Mouse (Mus musculus): ENCODE measurements at regions not wholly inside any gene's neighbourhood (a gene's known extent, or its start where the extent isn't known, plus 50 kb on each side); places are given as distances from the start of the nearest gene placed in this dataset.

DNA sequence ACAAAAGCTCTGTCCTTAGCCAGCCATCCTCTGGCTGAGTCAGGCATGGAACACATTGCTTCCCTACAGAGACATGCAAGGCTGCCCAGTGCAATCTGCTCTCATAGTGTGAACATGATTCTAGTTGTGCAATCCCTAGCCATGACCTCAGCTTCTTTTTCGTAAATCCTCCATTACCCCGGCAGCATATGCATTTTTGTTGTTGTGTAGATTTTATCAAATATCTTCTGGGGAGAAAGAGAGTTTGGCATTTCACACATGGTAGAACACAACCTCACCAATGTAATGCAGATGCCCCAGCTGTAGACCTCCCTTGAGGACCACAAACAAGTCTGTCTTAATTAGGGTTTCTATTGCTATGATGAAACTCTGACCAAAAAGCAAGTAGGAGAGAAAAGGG lies 168.6 kb downstream of the Rpl10-ps3 start:
- no peak overlapping the region for H3K4me2 ChIP-seq (replicated peaks; ENCODE audit: low read depth, low read length)
- ATAC-seq (no peak), DNase-seq (ENCODE audit: low spot score) (no peak)
- H3K4me3 ChIP-seq (ENCODE audit: low read depth, low read length), result no peak overlapping the region
- WGBS, result 79% methylated on average over 2 of the region's 2 CpGs
- H3K27me3 ChIP-seq (replicated peaks; ENCODE audit: insufficient read depth, low read length), result no peaks in the 10 kb centered on the region
- H3K9me3 ChIP-seq (ENCODE audit: low read length), result no peaks in the 10 kb centered on the region
- TF ChIP-seq CTCF (IDR thresholded peaks at IDR 0.05), result no peak
- TF ChIP-seq EP300 (IDR thresholded peaks at IDR 0.05), result no peak
- H3K4me1 ChIP-seq (ENCODE audit: insufficient read depth, low read depth, low read length), result no peaks in the 10 kb centered on the region
- no peaks in the 10 kb centered on the region for H3K36me3 ChIP-seq (ENCODE audit: insufficient read depth, low read length)
- no peak overlapping the region for H3K27ac ChIP-seq (ENCODE audit: low read length)
- no peak overlapping the region for H3K9ac ChIP-seq (replicated peaks; ENCODE audit: low read depth)

DNA sequence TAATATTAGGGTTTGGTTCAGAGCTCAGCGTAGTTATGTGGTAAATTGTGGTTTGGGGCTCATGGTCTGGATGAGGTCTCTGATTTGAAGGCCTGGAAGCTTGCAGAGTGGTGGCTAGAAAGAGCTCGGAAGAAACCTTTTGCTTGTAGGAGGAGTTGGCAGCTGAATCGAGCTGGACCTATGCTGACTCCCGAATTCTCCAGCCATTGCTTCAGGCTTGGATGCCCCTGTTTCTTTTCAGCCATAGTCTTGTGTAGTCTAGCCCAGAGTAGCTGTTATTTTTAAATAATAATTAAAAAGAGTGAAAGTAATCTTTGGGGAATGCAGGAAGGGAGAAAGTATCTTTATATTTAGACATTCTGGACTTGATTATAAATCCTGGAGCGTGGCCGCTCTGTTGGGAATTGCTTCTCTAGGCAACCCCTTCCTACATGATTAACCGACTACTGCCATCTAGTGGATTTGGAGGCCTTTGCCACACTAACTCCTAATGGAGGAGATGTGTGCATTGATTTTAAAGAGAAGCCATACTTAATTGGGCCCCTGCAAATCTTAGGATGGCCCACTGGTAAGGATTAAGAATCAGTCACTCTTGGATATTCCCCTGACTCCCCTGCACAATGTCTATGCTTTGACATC lies 172.8 kb downstream of the Rpl10-ps3 start:
- DNase-seq (ENCODE audit: low spot score), result peak; percentile 82
- TF ChIP-seq CTCF (IDR thresholded peaks at IDR 0.05) (peak; percentile 82), EP300 (IDR thresholded peaks at IDR 0.05) (no peak)
- Histone ChIP-seq H3K4me3 (ENCODE audit: low read depth, low read length) (no peak overlapping the region), H3K4me2 (replicated peaks; ENCODE audit: low read depth, low read length) (no peak overlapping the region), H3K36me3 (ENCODE audit: insufficient read depth, low read length) (no peaks in the 10 kb centered on the region), H3K4me1 (ENCODE audit: insufficient read depth, low read depth, low read length) (no peaks in the 10 kb centered on the region), H3K9ac (replicated peaks; ENCODE audit: low read depth) (no peak overlapping the region), H3K9me3 (ENCODE audit: low read length) (no peaks in the 10 kb centered on the region), H3K27ac (ENCODE audit: low read length) (no peak overlapping the region), H3K27me3 (replicated peaks; ENCODE audit: insufficient read depth, low read length) (no peaks in the 10 kb centered on the region)
- peak; percentile 46; the same call in 1 of the 2 replicates for ATAC-seq
- WGBS, result 41% methylated on average over 7 of the region's 7 CpGs

DNA sequence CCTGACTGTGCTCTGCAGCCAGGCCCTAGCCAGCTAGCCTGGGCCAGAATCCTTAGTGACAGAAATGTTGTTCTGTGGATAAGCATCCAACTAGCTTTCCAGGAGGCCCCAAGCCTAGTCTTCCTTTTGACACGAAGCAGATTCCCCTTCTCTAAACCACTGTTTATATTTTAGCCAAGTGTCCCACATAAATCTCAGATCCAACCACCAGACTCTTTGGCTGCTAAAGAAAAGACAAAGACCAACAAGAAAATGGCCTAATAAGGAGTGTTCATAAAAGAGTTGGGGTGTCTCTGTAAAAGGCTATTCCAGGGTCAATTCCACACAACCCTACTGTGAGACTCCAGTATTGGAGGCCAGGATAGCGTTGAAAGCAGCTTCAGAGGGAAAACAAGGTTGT lies 173.6 kb downstream of the Rpl10-ps3 start:
- no peaks in the 10 kb centered on the region for H3K4me1 ChIP-seq (ENCODE audit: insufficient read depth, low read depth, low read length)
- ATAC-seq, result no peak

DNA sequence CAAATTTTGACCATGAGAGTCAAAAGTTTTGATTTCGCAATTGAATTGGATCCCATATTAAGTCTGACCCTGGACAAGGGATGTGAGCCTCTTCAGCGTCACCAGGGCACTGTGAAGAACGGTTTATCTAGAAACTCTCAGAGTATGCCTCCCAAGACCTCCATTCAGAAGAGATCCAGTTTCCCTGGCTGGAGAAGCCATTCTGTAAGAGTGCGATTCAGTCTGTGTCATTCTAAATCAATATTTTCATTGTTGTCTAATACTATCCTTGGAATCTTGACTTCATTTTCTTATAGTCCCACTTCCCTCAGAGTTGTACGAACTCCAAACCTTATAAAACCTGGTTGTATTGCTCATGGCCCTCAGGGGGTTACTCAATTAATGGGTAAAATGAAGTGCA lies 174.1 kb downstream of the Rpl10-ps3 start:
- Histone ChIP-seq H3K4me1 (ENCODE audit: insufficient read depth, low read depth, low read length) (no peaks in the 10 kb centered on the region), H3K4me2 (replicated peaks; ENCODE audit: low read depth, low read length) (no peak overlapping the region), H3K9me3 (ENCODE audit: low read length) (no peaks in the 10 kb centered on the region), H3K4me3 (ENCODE audit: low read depth, low read length) (no peak overlapping the region), H3K36me3 (ENCODE audit: insufficient read depth, low read length) (no peaks in the 10 kb centered on the region), H3K27ac (ENCODE audit: low read length) (no peak overlapping the region), H3K9ac (replicated peaks; ENCODE audit: low read depth) (no peak overlapping the region), H3K27me3 (replicated peaks; ENCODE audit: insufficient read depth, low read length) (no peaks in the 10 kb centered on the region)
- WGBS, result 87% methylated on average over 5 of the region's 5 CpGs
- no peak for TF ChIP-seq CTCF (IDR thresholded peaks at IDR 0.05)
- TF ChIP-seq EP300 (IDR thresholded peaks at IDR 0.05), result no peak
- DNase-seq (ENCODE audit: low spot score) (no peak), ATAC-seq (no peak)

More for the DNA sequence above, 173.6 kb downstream of the Rpl10-ps3 start:
- no peaks in the 10 kb centered on the region for H3K27me3 ChIP-seq (replicated peaks; ENCODE audit: insufficient read depth, low read length)
- no peak overlapping the region for H3K4me3 ChIP-seq (ENCODE audit: low read depth, low read length)
- H3K9ac ChIP-seq (replicated peaks; ENCODE audit: low read depth), result no peak overlapping the region
- no peaks in the 10 kb centered on the region for H3K36me3 ChIP-seq (ENCODE audit: insufficient read depth, low read length)
- 51% methylated on average over 2 of the region's 2 CpGs for WGBS
- H3K4me2 ChIP-seq (replicated peaks; ENCODE audit: low read depth, low read length), result no peak overlapping the region
- H3K27ac ChIP-seq (ENCODE audit: low read length), result no peak overlapping the region
- no peak for DNase-seq (ENCODE audit: low spot score)
- no peak for TF ChIP-seq EP300 (IDR thresholded peaks at IDR 0.05)
- TF ChIP-seq CTCF (IDR thresholded peaks at IDR 0.05), result no peak
- H3K9me3 ChIP-seq (ENCODE audit: low read length), result no peaks in the 10 kb centered on the region

DNA sequence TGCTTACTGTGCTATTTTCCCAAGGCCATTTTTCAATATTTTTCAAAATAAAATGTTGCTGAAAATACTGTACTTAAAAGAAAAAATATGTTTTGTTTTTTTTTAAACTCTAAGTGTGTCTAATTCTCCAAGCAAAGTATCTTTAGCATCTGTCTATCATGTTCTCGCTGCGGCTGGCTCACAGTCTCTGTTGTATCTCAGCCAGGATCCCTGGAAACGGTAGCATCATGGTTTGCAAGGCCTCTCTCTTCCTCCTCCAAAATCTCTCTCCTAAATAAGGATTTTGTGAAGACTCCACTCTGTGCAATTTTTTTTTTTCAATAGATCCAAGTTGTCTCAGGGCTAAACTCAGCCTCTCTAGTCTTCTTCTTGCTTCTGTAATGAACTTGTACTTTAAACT lies 190.2 kb downstream of the Rpl10-ps3 start:
- no peak overlapping the region for H3K4me2 ChIP-seq (replicated peaks; ENCODE audit: low read depth, low read length)
- WGBS, result 85% methylated on average over 3 of the region's 3 CpGs
- no peaks in the 10 kb centered on the region for H3K4me1 ChIP-seq (ENCODE audit: insufficient read depth, low read depth, low read length)
- H3K36me3 ChIP-seq (ENCODE audit: insufficient read depth, low read length), result no peaks in the 10 kb centered on the region
- TF ChIP-seq EP300 (IDR thresholded peaks at IDR 0.05), result no peak
- TF ChIP-seq CTCF (IDR thresholded peaks at IDR 0.05), result no peak
- DNase-seq (ENCODE audit: low spot score), result no peak
- H3K9ac ChIP-seq (replicated peaks; ENCODE audit: low read depth), result no peak overlapping the region
- no peak overlapping the region for H3K27ac ChIP-seq (ENCODE audit: low read length)
- H3K4me3 ChIP-seq (ENCODE audit: low read depth, low read length), result no peak overlapping the region
- no peak for ATAC-seq
- no peaks in the 10 kb centered on the region for H3K9me3 ChIP-seq (ENCODE audit: low read length)
- H3K27me3 ChIP-seq (replicated peaks; ENCODE audit: insufficient read depth, low read length), result no peaks in the 10 kb centered on the region

DNA sequence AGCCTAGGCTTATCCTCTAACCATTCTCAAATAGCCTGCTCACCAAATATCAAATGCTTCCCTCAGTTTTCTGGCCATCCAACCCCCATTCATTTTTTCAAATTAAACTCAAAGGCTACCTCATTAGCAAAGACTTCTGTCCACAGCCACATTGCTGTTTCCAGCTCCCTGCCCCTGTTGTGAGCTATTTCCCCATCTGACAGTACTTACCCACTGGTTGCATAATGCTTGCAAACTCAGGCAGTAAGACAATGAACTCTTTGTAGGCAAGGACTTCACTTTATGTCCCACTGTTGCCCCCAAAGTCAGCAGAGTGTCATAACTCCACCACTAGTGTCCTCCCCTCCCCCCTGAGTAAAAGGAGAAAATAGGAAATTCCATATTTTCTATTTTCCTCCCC lies 194.7 kb downstream of the Rpl10-ps3 start:
- DNase-seq (ENCODE audit: low spot score), result peak; percentile 27

DNA sequence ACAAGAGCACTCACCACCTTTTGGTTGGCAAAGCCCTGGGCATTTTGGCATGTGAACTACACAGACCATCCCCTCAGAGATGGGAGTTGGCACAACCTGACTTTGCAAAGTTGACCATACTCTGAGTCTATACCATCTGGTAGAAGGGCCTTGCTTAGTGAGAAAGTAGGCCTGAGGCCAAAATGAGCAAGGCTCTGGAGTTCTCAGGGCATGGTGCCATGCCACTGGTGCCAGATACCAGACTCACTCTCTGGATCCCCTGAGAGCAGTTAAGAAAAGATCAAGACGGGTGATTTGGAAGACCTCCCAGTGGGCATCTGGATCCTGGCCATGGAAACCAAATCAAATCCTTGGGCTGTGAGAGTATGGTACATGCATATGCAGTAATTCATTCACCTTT lies 202.0 kb downstream of the Rpl10-ps3 start:
- Histone ChIP-seq H3K27ac (ENCODE audit: low read length) (no peak overlapping the region), H3K9me3 (ENCODE audit: low read length) (no peaks in the 10 kb centered on the region), H3K36me3 (ENCODE audit: insufficient read depth, low read length) (no peaks in the 10 kb centered on the region), H3K4me2 (replicated peaks; ENCODE audit: low read depth, low read length) (no peak overlapping the region), H3K4me1 (ENCODE audit: insufficient read depth, low read depth, low read length) (no peaks in the 10 kb centered on the region), H3K4me3 (ENCODE audit: low read depth, low read length) (no peak overlapping the region), H3K27me3 (replicated peaks; ENCODE audit: insufficient read depth, low read length) (no peaks in the 10 kb centered on the region), H3K9ac (replicated peaks; ENCODE audit: low read depth) (no peak overlapping the region)
- TF ChIP-seq CTCF (IDR thresholded peaks at IDR 0.05) (no peak), EP300 (IDR thresholded peaks at IDR 0.05) (no peak)
- WGBS, result 48% methylated on average over 1 of the region's 1 CpGs
- ATAC-seq (no peak), DNase-seq (ENCODE audit: low spot score) (no peak)

More for the DNA sequence above, 194.7 kb downstream of the Rpl10-ps3 start:
- no peak overlapping the region for H3K4me2 ChIP-seq (replicated peaks; ENCODE audit: low read depth, low read length)
- H3K4me3 ChIP-seq (ENCODE audit: low read depth, low read length), result no peak overlapping the region
- H3K27ac ChIP-seq (ENCODE audit: low read length), result no peak overlapping the region
- no peak for TF ChIP-seq EP300 (IDR thresholded peaks at IDR 0.05)
- no peak for TF ChIP-seq CTCF (IDR thresholded peaks at IDR 0.05)
- no peak overlapping the region for H3K9ac ChIP-seq (replicated peaks; ENCODE audit: low read depth)
- H3K27me3 ChIP-seq (replicated peaks; ENCODE audit: insufficient read depth, low read length), result no peaks in the 10 kb centered on the region
- ATAC-seq, result no peak
- H3K4me1 ChIP-seq (ENCODE audit: insufficient read depth, low read depth, low read length), result no peaks in the 10 kb centered on the region
- H3K36me3 ChIP-seq (ENCODE audit: insufficient read depth, low read length), result no peaks in the 10 kb centered on the region
- H3K9me3 ChIP-seq (ENCODE audit: low read length), result no peaks in the 10 kb centered on the region

All from lung, postnatal 0 days (tissue).